Mouse (Mus musculus) erythroblast, embryonic 14.5 days (primary cell): Measurements from ENCODE around the gene Yes1. TPM values are rescaled to one million over a fixed set of nuclear protein-coding genes. Genes with fewer than 3 reads are reported as not detected.
"Not testable (repeated sequence)": the region's sequence is repeated elsewhere in the genome, so short reads cannot be mapped to it uniquely, and the experiment has no call there.

Experiments used
- H3K27me3 ChIP-seq: 2 replicates; pipeline ENCODE4 v1.6.1; 2012; ENCODE audit warnings: inconsistent platforms; ENCODE audit not compliant: control insufficient read depth
- H3K36me3 ChIP-seq: 2 replicates; pipeline ENCODE4 v1.6.1; 2012; ENCODE audit warnings: mild to moderate bottlenecking, inconsistent platforms; ENCODE audit not compliant: control insufficient read depth
- H3K4me1 ChIP-seq: 2 replicates; pipeline ENCODE4 v1.6.1; 2012; ENCODE audit warnings: inconsistent platforms; ENCODE audit not compliant: control insufficient read depth
- H3K4me3 ChIP-seq: replicated peaks from 2 replicates; pipeline ENCODE3; 2012; ENCODE audit warnings: moderate library complexity, mild to moderate bottlenecking, inconsistent platforms
- H3K9me3 ChIP-seq: 2 replicates; pipeline ENCODE4 v1.6.1; 2012; ENCODE audit warnings: low read length, inconsistent platforms, mixed read lengths; ENCODE audit not compliant: control insufficient read depth
- GATA1 ChIP-seq: IDR thresholded peaks from 2 replicates; pipeline ENCODE4 v1.6.1; 2012; ENCODE audit warnings: low read length, inconsistent platforms, mixed read lengths
- TAL1 ChIP-seq: IDR thresholded peaks from 3 replicates; pipeline ENCODE4 v1.6.1; 2012; ENCODE audit warnings: low read length, inconsistent platforms, mixed read lengths
- polyA plus RNA-seq: library from polyadenylated mRNA; stranded (reverse); fragments of >175 nt; gene quantifications from 2 replicates; pipeline ENCODE4 v1.2.3, GENCODE M21; 2012

The Yes1 gene
- polyA plus RNA-seq, 1 experiment = not detected

DNA sequence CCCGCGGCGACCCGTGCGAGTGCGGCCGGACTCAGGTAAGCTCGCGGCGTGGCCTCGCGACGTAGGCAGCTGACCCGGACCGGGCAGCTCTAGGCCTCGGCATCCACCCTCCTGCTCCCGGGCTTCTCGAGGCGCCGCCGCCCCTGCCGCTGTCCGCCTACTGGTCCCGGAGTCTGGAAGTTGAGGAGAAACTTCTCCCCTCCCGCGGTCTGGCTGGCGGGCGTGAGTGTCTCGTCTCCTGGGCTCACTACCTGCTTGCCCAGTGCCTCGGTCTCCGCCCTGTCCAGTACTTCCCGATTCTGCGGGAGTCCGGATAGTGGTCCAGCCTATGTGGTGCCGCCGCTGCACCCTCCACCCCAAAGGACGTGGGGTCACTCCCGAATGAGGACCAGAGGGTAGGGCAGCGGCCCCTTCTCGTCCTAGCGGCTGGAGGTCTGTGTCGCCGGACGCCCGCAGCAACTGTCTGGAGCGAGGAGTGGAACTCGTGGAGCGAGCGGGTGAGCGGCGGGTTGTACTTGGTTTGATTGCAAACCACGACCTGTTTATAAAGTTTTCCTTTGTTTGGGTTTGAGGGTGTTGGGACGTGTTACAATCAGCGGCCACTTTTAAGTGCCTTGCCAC lies 480 bp downstream of the Yes1 start:
- Histone ChIP-seq H3K9me3 (peaks cover 3% of the 10 kb centered on the region; the same call in 1 of the 2 replicates), H3K36me3 (no peaks in the 10 kb centered on the region), H3K27me3 (peaks cover 57% of the 10 kb centered on the region), H3K4me1 (peaks cover 15% of the 10 kb centered on the region), H3K4me3 (peak overlapping the region; percentile 75)
- no peak for TF ChIP-seq GATA1
- no peak for TF ChIP-seq TAL1

GRCm38 (mm10) chr5:32614291-32614690 lies 3.3 kb downstream of the Yes1 start:
- Histone ChIP-seq H3K4me3 (no peak overlapping the region), H3K9me3 (peaks cover 3% of the 10 kb centered on the region; the same call in 1 of the 2 replicates), H3K36me3 (no peaks in the 10 kb centered on the region), H3K27me3 (peaks cover 42% of the 10 kb centered on the region), H3K4me1 (peaks cover 15% of the 10 kb centered on the region)
- TF ChIP-seq GATA1 (no peak), TAL1 (no peak)

DNA sequence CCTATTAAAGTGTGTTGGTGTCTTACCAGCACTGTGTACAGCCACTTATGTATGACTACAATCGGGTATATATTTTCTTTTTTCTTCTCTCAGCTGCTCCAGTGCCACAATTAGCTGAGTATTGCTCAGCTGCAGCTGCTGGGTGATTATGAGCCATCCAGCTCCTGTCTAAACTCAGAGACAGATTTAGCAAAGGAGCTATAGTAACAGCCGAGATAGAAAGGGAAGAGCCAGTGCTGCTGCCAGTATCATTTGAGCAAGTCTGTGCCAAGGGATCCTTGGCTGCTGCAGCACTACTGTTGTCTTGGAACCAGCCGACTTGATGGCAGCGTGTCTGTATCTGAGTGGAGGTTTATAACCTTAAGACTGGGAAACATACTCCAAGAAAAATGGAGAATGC lies 3.7 kb downstream of the Yes1 start:
- TF ChIP-seq TAL1 (no peak), GATA1 (no peak)

DNA sequence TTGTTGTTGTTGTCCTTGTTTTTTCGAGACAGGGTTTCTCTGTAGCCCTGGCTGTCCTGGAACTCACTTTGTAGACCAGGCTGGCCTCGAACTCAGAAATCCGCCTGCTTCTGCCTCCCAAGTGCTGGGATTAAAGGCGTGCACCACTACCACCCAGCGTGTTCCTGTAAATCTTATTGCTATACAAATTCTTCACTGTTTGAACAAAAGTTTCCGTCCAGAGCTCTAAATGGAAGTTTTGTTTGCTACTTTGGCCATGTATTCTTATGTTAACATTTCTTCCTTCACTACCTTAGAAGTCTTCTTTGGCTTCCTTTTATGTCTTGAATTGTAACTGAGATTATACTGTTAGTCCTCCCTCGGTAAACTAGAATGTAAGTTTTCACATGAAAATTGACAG lies 5.5 kb downstream of the Yes1 start:
- H3K4me3 ChIP-seq, H3K36me3 ChIP-seq, H3K4me1 ChIP-seq, H3K9me3 ChIP-seq: not testable (repeated sequence)
- peaks cover 20% of the 10 kb centered on the region for H3K27me3 ChIP-seq

More for the DNA sequence above, 3.7 kb downstream of the Yes1 start:
- H3K27me3 ChIP-seq = peaks cover 38% of the 10 kb centered on the region
- no peak overlapping the region for H3K4me3 ChIP-seq
- no peaks in the 10 kb centered on the region for H3K36me3 ChIP-seq
- peaks cover 3% of the 10 kb centered on the region; the same call in 1 of the 2 replicates for H3K9me3 ChIP-seq
- peaks cover 15% of the 10 kb centered on the region for H3K4me1 ChIP-seq

- no peaks in the 10 kb centered on the region for H3K36me3 ChIP-seq
- no peaks in the 10 kb centered on the region for H3K4me1 ChIP-seq
- H3K9me3 ChIP-seq = no peaks in the 10 kb centered on the region
- peaks cover 6% of the 10 kb centered on the region for H3K27me3 ChIP-seq
- no peak overlapping the region for H3K4me3 ChIP-seq
- TF ChIP-seq TAL1 = no peak
- TF ChIP-seq GATA1 = no peak
Measured at GRCm38 (mm10) chr5:32617851-32618250, 6.9 kb downstream of the Yes1 start.

GRCm38 (mm10) chr5:32623649-32624048 lies 12.7 kb downstream of the Yes1 start:
- Histone ChIP-seq H3K4me1 (no peaks in the 10 kb centered on the region), H3K27me3 (no peaks in the 10 kb centered on the region), H3K36me3 (no peaks in the 10 kb centered on the region), H3K9me3 (no peaks in the 10 kb centered on the region), H3K4me3 (no peak overlapping the region)
- TF ChIP-seq TAL1 (no peak), GATA1 (no peak)

GRCm38 (mm10) chr5:32624777-32625176 lies 13.8 kb downstream of the Yes1 start:
- H3K4me3 ChIP-seq = no peak overlapping the region
- TF ChIP-seq GATA1 (no peak), TAL1 (no peak)
- H3K36me3 ChIP-seq = no peaks in the 10 kb centered on the region
- H3K9me3 ChIP-seq = no peaks in the 10 kb centered on the region
- no peaks in the 10 kb centered on the region for H3K4me1 ChIP-seq
- no peaks in the 10 kb centered on the region for H3K27me3 ChIP-seq

DNA sequence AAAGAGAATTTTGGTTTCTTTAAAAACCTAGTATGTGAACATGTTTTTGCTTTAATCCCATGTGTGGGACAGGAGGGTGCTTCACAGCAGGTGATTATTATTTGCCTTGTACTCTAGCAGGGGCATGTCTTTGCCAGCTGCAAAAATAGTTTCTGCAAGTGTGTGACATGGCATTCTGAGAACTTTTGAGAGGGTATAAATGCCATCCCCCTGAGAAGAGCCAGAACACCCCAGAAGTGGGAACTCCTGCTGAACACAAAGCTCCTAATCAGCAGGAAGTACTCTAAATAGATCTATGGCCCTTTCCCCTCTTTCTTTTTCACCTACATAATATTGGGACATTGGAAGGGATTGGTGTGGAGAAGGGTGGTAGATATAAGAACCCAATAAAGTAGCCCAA lies 22.2 kb downstream of the Yes1 start:
- H3K36me3 ChIP-seq = no peaks in the 10 kb centered on the region
- TF ChIP-seq TAL1 = no peak
- TF ChIP-seq GATA1 = no peak
- H3K27me3 ChIP-seq = no peaks in the 10 kb centered on the region
- no peaks in the 10 kb centered on the region for H3K4me1 ChIP-seq
- no peak overlapping the region for H3K4me3 ChIP-seq
- H3K9me3 ChIP-seq = no peaks in the 10 kb centered on the region

GRCm38 (mm10) chr5:32657386-32657785 lies 46.4 kb downstream of the Yes1 start:
- H3K4me3 ChIP-seq = no peak overlapping the region
- H3K9me3 ChIP-seq = no peaks in the 10 kb centered on the region
- TF ChIP-seq GATA1 (no peak), TAL1 (no peak)
- H3K27me3 ChIP-seq = no peaks in the 10 kb centered on the region
- no peaks in the 10 kb centered on the region for H3K4me1 ChIP-seq
- H3K36me3 ChIP-seq = peaks cover 2% of the 10 kb centered on the region; the same call in 1 of the 2 replicates

DNA sequence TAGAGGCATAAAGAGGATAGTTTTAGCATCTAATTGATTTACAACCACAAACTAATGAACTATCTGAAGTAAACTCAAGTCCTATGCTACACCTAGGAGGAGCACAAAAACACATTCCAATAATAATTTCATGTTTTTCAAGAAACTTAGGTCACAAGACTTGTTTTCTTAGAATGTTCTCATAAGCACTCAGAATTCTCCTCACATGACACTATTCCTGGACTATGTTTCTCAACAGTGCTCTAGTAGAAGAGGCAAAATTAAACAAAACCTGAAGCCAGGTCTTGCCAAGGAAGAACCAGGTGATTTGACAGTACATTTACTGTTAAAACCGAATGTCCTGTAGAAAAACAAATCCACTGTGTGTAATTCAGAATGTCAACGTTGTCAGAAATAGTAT lies 71.5 kb downstream of the Yes1 start:
- H3K4me3 ChIP-seq = no peak overlapping the region
- no peaks in the 10 kb centered on the region for H3K4me1 ChIP-seq
- no peak for TF ChIP-seq TAL1
- no peak for TF ChIP-seq GATA1
- H3K27me3 ChIP-seq = no peaks in the 10 kb centered on the region
- H3K9me3 ChIP-seq = no peaks in the 10 kb centered on the region
- no peaks in the 10 kb centered on the region; the same call in 1 of the 2 replicates for H3K36me3 ChIP-seq
